Mouse (Mus musculus) G1E (cell line): ENCODE results near the gene Pipox.

ENCODE experiments used
- CTCF ChIP-seq: IDR thresholded peaks from 2 replicates; pipeline ENCODE4 v1.5.1; 2012; ENCODE audit warnings: low read depth, low read length, inconsistent platforms, mixed read lengths
- GATA1 ChIP-seq: IDR thresholded peaks from 2 replicates; pipeline ENCODE4 v1.6.1; 2012; ENCODE audit warnings: borderline replicate concordance, low read length, inconsistent platforms, mixed read lengths
- GATA2 ChIP-seq: IDR thresholded peaks from 2 replicates; pipeline ENCODE4 v1.6.1; 2012; ENCODE audit warnings: low read depth, low read length, inconsistent platforms, borderline replicate concordance
- TAL1 ChIP-seq: conservative IDR thresholded peaks from 2 replicates; pipeline ENCODE4 v1.6.1; 2012; ENCODE audit warnings: low read depth, low read length, inconsistent platforms, mixed read lengths

DNA sequence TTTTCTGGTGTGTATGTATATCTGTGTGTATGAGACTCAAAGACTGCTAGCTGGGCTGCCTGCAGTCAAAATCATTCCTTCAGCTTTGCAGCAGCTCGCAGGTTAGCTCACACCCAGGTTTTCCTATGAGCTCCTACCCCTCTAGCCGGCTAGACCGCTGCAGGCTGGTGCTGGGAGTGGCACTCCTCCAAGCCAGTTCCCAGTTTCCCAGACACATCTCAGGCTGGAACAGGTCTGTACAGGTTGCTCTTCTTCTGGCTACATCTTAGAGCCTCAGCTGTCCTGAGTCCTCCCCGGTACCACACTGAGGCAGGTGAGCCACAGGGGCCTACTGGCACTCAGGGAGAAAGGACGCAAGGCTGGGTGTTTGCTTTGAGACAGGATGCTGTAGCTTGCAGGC, 56.0 kb downstream of the Pipox start:
- TF ChIP-seq GATA1 (no peak), CTCF (no peak), TAL1 (no peak), GATA2 (no peak)
